Mouse (Mus musculus) WW6 (cell line): ENCODE results near the gene Smarcc2.
"Not testable (repeated sequence)": the region's sequence is repeated elsewhere in the genome, so short reads cannot be mapped to it uniquely, and the experiment has no call there.

ENCODE experiments used
- DNase-seq: peaks from one replicate; pipeline ENCODE4 v3.0.0-alpha.2; 2013; ENCODE audit warnings: low read depth, low spot score

The Smarcc2 gene

DNA sequence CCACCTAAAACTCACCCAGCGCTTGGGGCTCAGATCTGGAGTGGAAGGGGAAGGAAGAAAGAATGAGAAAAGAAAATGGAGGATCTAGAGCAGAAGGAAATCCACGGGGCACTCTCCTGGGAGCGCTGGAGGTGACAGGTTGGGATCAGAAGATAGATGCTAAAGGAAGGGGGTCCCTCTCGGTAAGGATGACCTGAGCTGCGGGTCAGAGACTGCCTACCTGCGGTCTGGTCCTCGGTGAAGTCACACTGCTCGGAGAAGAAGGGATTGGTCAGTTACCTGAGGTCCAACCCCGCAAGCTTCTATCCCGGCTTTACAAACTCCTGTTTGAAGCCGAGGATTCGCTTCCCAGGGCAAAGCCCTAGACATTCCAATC lies 34.3 kb downstream of the Smarcc2 start:
- no peak for DNase-seq

DNA sequence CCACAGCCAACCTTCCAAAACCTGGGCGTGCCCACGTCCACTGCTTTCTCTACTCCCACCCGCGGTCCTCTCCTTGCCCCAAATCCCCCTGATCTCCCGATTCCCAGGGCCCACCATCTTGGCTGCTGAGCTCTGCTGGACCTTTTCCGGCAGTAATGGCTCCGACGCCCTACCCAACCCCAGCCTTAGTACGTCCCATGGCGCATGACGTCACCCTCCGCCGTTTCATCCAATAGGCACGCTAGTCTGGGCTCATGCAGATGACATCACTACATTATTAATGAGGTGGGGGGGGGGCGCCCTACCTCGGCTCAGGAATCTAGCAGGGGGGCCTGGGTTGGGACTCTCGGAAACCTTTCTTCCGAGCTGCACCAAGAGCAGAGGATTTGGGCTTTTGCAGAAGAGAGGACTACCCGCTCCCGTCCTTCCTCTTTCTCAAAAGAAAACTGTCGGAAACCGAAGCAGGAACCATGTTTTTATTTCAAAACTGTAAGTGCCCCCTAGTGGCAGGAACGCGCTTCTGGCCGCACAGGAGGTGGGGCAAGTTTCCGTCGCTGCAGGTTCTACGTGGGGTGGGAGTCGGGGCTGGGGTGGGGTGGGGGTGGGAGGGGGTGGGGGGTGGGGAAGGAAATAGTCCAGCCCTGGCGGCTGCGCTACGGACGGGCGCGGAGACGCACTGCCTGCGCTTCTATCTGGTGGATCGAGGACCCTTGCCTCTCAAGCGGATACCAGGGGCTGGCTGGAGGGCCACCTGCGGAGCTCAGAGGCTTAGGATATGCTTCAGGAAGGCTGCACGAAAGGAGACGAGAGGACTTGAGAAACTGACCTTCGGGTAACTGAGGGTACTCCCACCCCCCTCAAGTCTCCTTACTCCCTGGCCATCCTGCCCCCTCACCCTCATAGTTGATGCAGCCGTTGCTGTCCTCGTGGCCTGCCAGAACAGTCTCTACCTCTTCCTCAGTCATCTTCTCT lies 34.9 kb downstream of the Smarcc2 start, which contains the start of gene Myl6:
TSS of gene Myl6 (minus strand) at position 451 of the 972 bp plus-strand sequence.
- DNase-seq: peak; percentile 91

DNA sequence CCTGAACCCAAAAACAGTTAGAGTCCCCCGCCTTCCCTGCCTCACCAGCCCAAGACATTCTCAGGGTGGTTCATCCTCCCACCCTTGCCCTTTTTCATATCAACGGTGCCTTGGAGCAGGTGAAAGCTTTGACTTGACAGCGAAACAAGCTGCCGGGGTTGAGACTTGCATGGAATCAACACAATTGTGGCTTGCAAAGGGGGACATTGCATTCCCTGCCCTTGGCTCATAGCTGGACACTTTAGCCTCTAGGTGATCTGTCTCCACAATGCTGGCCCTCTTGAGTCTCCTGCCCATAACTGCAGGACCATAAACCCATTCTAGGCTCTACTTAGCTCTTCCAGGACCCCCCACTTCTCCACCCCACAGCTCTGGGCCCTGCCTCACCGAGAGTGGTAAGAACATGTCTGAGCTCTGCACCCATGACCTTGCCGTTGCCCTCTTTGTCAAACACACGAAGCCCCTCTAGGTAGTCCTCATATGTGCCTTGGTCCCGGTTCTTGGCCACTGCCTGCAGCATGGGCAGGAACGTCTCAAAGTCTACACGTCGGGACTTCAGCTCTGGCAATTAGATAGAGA lies 35.7 kb downstream of the Smarcc2 start:
- DNase-seq: no peak

DNA sequence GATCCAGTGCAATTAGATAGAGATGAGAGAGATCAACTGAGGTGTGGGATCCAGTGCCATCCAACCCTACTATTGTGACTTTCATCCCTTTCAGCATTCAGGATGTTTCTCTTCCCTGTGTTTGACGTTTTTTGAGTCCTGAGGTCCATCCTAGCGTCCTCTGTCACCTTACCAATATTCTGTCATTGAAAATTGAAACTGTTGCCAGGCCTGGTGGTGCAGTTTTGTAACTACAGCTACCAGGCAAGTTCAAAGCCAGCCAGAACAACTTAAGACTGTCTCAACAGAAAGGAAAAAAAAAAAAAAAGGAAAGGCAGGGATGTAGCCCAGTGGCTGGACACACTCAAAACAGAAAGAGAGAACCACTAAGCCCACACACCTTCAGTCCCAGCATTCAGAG lies 36.2 kb downstream of the Smarcc2 start:
- DNase-seq: no peak

DNA sequence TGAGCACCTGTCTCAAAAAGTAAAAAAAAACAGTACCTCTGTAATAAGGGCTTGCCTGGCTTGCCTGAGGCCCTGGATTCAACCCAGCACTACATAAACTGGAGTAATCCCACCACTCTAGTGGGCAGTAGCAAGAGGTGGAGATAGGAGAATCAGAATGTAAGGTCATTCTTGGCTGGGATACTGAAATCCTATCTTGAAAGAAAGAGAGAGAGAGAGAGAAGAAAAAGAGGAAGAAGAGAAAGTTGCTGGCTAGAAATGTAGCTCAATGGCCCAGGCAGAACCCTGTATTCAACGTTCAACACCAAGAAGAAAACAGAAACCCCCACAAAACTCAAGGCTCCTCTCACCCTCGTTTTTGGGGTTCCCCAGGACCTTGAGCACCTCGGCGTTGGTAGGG lies 36.9 kb downstream of the Smarcc2 start:
- no peak for DNase-seq

DNA sequence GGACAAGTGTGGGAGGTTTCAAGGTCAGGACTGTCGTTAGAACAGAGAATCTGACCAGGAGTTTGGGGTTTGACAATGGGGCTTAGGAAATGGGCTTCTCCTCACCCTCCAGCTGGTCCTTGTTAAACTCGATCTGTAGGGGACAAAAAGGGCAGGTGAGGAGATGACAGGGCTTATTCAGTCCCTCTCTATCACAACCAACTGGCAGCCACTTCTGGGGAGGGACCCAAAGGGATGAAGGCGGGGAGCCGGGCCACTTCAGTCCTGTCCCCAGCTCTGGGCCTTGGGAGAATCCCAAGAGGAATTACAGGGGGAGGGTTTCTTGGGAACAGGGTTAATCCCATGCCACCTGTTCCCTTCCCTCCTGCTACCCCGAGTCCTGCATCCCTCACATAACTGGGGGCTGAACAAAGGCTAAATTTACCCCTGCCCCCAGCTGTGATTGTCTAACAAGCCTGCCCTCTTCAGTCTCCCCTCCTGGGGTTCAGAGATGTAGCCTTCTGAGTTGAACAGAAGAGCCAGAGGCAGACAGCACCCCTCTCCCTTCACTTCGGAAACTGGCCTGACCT lies 37.5 kb downstream of the Smarcc2 start:
- no peak for DNase-seq

DNA sequence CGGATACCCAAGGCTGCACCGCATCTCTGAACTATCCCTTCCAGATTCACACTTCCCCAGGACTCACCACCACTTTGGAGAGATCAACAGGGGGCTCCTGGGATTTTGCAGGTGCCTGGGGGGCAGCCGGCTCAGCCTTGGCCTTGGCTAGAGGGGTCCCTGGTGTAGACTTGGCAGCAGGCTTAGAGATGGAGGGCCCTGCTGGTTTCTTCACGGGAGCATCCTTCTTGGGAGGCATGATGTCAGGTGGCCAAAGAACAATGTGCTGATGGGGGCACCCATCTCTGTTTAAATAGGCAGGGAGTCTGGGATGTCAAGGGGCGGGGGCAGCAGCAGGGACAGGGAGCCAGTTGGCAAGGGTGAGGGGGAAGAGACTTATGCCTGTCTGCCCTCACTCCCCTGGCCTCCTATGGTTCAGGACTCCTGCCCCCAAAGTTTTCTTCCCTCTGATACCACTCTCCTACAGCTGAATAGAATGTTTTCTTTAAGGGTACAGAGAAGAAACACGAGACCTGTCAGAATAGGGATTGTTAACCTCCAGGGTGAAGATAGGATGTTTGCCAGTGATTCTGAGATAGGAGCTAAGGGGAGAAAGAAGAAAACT lies 38.2 kb downstream of the Smarcc2 start:
- no peak for DNase-seq

DNA sequence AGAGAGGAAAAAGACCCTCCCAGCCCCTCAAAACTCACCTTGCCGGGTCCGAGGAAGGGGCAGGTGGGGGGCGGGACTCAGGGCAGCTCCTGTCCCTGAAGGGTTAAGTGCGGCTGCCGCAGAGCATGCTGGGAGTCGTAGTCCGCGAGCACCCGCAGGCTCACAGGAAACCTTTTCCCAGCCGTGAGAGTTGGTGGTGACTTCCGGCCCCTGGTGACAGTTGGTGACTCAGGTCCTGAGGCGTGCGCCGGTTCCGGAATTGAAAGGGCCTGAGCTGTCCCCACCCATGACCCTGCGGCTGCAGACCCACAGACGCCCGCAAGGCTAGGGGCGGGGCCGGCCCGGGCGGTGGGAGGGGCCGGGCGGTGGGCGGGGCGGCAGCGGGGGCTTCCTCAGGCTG lies 39.5 kb downstream of the Smarcc2 start, which contains the start of gene Myl6b:
TSS of gene Myl6b (minus strand) at position 96 of the 400 bp plus-strand sequence.
- peak; percentile 86 for DNase-seq

DNA sequence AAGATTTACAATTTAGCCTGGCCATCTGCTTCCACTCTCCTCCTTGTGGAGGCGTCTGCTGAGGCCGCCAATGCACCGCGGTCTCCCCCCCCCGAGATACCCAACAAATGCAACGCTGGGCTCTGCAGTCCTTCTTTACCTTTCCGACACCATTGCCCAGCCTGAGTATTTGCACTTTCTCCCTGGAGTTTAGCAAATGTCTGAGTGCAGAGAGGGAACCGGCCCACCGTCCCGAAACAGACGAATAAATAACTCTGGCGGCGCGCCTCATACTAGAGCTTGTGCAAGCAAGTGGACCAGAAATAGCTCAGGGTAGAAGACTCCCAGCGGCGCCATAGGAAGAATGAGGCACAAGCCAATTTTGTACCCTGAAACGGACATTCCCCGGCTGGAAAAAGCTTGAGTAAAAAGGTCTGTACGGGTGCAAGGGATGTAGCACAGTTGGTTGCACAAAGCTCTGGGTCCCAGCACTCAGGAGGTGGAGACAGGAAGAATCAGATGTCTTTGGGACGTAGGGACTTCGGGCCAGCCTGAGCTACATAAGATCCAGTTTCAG lies 40.1 kb downstream of the Smarcc2 start:
- no peak for DNase-seq

DNA sequence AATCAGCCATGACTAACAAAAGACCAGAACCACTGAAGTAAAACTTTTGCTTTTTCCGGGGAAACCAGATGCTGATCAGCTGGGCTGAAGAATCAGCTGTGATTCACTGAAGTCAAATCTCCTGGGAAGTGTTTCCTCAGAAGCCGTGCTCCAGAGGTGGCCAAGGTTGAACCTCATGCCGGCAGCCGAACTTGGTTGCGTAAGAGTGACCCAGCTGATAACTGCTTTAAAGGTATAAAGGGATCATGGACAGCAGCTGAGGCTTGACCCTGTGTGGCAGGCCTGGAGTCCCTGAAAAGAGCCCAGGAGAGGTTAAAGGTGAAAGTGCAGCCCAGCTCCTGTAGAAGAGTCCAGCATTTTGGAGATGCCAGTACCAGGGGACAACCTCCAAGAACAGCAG lies 43.3 kb downstream of the Smarcc2 start:
- DNase-seq: no peak

DNA sequence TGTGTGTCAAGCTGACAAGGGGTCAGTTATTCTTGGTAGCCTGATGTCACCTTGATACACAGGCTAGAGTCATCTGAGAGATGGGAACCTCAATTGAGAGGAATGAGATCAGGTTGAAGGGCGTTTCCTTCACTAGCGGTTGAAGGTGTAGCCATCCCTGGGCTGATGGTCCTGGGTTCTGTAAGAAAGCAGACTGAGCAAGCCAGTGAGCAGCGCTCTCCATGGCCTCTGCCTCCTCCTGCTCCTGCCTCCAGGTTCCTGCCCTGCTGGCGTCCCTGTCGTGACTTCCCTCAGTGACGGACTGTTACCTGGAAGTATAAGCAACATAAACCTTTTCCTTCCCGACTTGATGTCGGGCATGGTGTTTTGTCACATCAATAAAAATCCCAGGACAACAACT lies 44.5 kb downstream of the Smarcc2 start:
- no peak for DNase-seq

DNA sequence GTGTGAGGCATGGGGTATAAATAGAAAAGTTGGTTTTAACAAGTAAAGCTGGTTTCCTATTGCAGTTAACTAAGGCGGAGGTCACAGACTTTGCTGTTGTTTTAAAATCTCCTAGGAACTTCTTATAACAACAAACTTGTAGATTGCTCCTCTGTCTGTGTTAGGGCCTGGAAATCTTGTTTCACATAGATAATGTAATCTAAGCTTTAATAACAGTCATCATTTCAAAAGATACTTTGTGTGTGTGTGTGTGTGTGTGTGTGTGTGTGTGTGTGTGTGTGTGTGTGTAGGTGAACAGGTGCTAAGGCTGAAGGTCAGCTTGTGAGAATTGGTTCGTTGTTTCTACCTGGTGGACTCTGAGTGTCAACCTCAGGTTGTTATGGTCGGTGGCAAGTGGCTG lies 45.0 kb downstream of the Smarcc2 start:
- DNase-seq: no peak

DNA sequence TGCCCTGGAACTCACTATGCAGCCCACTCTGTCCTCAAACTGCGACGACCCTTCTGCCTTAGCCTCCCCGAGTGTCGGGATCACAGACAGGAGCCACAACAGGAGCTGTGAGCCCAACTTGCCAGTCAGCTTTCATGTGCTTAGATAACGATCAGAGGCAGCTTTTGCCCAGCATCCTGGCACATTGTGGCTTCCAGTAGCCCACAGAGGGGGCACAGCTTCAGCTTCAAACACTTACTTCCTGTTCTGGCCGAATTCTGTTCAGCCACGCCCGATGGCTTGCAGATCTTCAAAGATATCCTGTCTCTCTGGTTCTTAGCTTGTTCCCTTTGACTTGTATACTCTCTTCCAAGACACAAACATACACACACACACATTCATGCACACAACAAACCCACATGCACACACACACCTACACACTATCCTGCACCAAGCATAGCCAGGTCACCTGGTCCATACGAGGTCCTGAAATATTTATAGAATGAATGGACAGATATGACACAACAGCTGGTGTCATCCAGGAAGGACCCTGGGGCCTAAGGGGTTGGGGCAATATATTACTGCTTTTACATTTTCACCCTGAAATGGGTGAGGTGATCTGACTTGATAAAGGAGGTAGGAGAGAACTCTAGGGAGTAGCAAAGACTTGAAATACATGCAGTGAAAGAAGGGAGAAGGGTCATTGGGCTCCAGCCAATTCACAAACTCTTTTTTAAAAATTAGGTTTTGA lies 45.8 kb downstream of the Smarcc2 start:
- DNase-seq: no peak

DNA sequence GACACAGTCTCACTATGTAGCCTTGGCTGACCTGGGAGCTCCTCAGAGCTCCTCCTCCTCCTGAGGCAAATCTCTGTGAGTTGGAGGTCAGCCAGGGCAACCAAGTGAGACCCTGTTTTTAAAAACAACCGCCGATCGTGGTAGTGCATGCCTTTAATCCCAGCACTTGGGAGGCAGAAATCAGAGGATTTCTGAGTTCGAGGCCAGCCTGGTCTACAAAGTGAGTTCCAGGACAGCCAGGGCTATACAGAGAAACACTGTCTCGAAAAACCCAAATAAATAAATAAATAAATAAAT lies 46.3 kb downstream of the Smarcc2 start:
- not testable (repeated sequence) for DNase-seq

DNA sequence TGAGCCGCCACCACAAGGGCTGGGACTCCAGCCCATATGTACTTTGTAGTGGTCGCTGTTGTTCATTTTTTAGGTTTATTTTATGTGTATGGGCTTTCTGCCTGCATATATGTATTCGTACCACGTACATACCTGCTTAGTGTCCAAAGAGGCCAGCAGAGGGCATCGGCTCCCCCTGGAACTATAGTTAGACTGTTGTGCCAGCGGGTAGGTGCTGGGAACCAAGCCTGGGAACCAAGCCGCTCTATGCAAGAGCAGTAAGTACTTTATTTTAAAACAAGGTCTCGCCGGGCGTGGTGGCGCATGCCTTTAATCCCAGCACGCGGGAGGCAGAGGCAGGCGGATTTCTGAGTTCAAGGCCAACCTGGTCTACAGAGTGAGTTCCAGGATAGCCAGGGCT lies 46.9 kb downstream of the Smarcc2 start:
- no peak for DNase-seq

DNA sequence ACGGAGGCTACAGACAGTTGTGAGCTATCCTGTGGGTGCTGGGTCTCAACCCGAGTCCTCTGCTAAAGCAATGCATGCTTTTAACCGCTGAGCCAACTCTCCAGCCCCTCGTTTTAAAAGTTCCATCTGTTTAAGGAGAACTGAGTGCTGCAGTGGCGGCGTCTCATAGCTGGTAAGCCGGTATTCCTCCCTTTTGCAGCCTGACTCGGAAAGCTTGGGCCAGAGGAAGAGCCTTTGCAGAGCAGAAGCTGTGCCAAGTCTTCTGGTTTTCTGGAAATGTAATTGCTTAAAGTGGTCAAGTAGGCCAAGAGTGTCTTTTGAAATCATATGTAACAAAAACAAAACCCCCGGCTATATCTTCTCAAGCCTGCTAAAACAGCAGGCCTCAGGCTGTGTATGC lies 49.2 kb downstream of the Smarcc2 start:
- no peak for DNase-seq

DNA sequence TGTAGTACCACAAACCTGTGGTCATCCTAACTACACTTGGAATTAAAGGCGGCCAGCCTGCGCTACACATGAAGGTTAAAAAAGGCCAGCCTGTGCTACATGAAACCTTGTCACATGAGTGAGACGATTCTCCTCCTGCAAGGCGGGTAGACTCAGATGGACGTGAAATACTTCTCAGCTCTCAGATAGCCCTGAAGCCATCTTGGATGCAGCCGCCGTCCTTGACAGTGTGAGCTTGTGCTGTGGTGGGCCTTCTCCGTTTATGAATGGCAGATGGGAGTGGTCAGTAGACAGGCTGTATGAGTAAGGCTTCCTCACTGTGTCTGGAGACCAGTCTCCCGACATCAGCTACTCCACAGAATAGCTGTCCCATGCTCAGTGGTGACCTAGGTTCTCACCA lies 50.2 kb downstream of the Smarcc2 start:
- no peak for DNase-seq

DNA sequence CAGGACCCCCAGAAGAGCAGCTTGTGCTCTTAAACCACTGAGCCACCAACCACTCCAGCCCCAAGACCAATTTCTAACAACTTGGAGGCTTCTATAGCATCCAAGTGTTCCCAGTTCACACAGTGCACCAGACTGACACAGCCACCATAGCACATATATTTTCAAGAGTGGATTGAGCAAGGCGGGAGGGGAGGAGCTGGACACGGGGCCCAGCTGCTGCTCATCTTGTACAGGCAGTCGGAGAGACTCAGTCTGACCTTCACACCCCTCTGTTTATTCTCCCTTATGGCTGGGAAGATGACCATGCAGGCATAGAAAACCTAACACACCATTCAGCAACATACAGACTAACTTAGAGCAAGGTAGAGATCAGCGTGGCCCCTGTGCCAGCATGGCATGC lies 50.8 kb downstream of the Smarcc2 start:
- DNase-seq: no peak

DNA sequence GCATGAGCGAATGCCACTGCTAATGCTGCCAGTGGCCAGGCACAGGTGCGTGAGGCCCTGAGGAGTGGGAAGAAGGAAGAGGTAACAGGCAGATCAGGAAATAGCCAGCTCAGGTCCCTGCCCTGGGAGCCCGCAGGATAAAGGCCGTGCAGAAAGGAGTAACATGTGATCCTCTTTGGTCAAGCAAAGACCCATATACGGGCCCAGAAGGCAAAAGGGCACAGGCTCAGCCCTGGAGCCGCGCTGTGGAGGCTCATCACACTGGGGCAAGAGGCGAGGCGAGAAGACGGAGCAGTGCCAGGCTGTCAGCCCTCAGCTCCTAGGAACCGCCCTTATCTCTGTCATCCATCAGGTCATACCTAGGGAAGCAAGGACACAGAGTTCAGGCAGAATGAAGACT lies 51.3 kb downstream of the Smarcc2 start:
- no peak for DNase-seq

DNA sequence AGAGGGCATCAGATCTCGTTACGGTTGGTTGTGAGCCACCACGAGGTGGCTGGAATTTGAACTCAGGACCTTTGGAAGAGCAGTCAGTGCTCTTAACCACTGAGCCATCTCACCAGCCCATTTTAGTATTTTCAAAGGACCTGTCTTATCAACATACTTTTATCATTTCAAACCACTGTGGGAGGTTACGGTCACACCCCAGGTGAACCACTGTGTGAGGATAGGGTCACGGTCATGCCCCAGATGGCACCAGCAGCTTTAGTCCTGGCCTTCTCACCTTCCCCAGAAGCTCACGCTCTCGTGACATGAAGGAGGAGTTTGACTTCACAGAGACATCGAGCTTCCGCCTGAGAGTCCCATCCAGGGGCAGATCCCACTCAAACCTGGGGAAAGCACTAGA lies 52.1 kb downstream of the Smarcc2 start:
- no peak for DNase-seq

DNA sequence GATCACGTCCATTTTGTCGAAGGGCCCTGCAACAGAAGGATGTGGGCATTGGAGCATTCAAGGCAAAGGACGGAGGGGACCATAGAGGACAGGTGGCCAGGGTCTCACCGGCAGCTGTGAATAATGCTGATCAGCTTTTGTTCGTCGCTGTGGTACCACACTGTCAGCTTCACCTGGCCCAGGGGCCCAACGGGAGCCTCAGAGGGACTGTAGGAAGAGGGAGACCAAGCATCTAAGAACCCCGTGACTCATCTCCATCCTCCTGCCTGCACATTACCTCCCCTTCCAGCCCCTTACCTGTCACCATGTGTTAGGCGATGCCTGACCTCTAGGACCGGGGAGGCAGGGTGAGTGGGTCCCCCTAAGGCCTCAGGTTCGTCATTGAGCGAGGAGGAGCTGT lies 52.7 kb downstream of the Smarcc2 start:
- DNase-seq: no peak

DNA sequence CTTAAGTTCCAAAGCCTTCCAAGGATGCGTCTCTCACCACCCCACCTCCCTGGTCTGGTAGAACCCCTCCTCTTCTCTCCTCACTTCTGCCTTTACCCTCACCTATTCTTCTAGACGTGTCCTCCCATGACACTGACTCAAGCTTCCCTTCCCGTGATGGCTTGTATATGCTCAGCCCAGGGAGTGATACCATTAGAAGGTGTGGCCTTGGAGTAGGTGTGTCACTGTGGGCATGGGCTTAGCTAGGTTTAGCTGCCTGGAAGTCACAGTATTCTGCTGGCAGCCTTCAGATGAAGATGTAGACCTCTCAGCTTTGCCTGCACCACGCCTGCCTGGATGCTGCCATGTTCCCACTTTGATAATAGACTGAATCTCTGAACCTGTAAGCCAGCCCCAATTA lies 56.0 kb downstream of the Smarcc2 start:
- no peak for DNase-seq
